Mouse (Mus musculus) embryonic stem cell, embryonic (primary cell): ENCODE data around the gene 4930558C23Rik.
"Not testable (repeated sequence)": the region's sequence is repeated elsewhere in the genome, so short reads cannot be mapped to it uniquely, and the experiment has no call there.

Source experiments
- CTCF ChIA-PET, 4 experiments: fragments of 300-600 bp in 2 of 4; fragments of 350-600 bp in 2 of 4; sonication (Branson Sonifier 250); formaldehyde crosslinking; loops; one replicate each; lab custom pipeline; 2022; ENCODE audit warnings: inconsistent platforms in 2 of 4; lab: Charles Lee
- POLR2A ChIA-PET, 4 experiments: fragments of 300-600 bp in 2 of 4; fragments of 350-600 bp in 2 of 4; sonication (Branson Sonifier 250); formaldehyde crosslinking; loops; one replicate each; lab custom pipeline; 2022; ENCODE audit warnings: antibody characterized with exemption in 4 of 4, inconsistent platforms in 1 of 4; lab: Charles Lee

4930558C23Rik gene

GRCm38 (mm10) chr3:95402741-95403140 is at the start of gene 4930558C23Rik:
Gene 4930558C23Rik (minus strand): TSS chr3:95402841.
- POLR2A ChIA-PET: interaction anchor here in 2 of 4 experiments (0.7 to 1.1 kb wide), 2 partner anchors 8 to 23 kb away, joined by 3 to 4 read pairs; no protein-coding TSS in a partner anchor
- CTCF ChIA-PET: interaction anchor here in 2 of 4 experiments (0.6 to 1.5 kb wide), 3 partner anchors 53 to 92 kb away, joined by 4 to 6 read pairs (median 5); no protein-coding TSS in a partner anchor

GRCm38 (mm10) chr3:95450915-95451314 is 48.3 kb upstream of the 4930558C23Rik start:
- ChIA-PET CTCF (interaction anchor here (0.6 to 1.5 kb wide), 8 partner anchors 10 to 319 kb away, joined by 3 to 10 read pairs (median 3); partner anchors contain the start of gene Arnt (in 1 of the 4)), POLR2A (interaction anchor here in 3 of 4 experiments (0.6 to 1.7 kb wide), 11 partner anchors 8 to 217 kb away, joined by 3 to 5 read pairs (median 3); partner anchors contain the start of genes Arnt (in 1 of the 3), Ctsk (in 1 of the 3) and Golph3l (in 1 of the 3))

- ChIA-PET CTCF (interaction anchor here (0.6 to 1.5 kb wide), 14 partner anchors 8 to 318 kb away, joined by 3 to 16 read pairs (median 4); partner anchors contain the start of gene Arnt (in 1 of the 4)), POLR2A (interaction anchor here in 3 of 4 experiments (0.6 to 1.7 kb wide), 9 partner anchors 10 to 111 kb away, joined by 3 to 7 read pairs (median 3); partner anchors contain the start of gene Arnt (in 2 of the 3))
These were observed 47.8 kb upstream of the 4930558C23Rik start for GRCm38 (mm10) chr3:95450408-95450807.

GRCm38 (mm10) chr3:95445311-95445710 is 42.7 kb upstream of the 4930558C23Rik start:
- CTCF ChIA-PET: interaction anchor here in 3 of 4 experiments (0.5 to 1.2 kb wide), 3 partner anchors 11 to 95 kb away, joined by 3 to 6 read pairs (median 3); partner anchors contain the start of gene Arnt (in 2 of the 3)

GRCm38 (mm10) chr3:95442406-95443117 is 39.9 kb upstream of the 4930558C23Rik start:
- ChIA-PET POLR2A (interaction anchor here in 2 of 4 experiments (0.7 to 2.3 kb wide), 4 partner anchors 8 to 94 kb away, joined by 3 to 11 read pairs (median 4); partner anchors contain the start of gene Arnt (in 2 of the 2)), CTCF (interaction anchor here in 3 of 4 experiments (0.5 to 1.5 kb wide), 3 partner anchors 9 to 317 kb away, joined by 4 to 7 read pairs (median 7); partner anchors contain the start of gene Arnt (in 1 of the 3))

More at GRCm38 (mm10) chr3:95445311-95445710, 42.7 kb upstream of the 4930558C23Rik start:
- POLR2A ChIA-PET: interaction anchor here in 3 of 4 experiments (0.8 to 2.0 kb wide), 6 partner anchors 10 to 392 kb away, joined by 3 to 13 read pairs (median 4); partner anchors contain the start of gene Arnt (in 3 of the 3)

GRCm38 (mm10) chr3:95439670-95440069 is 37.0 kb upstream of the 4930558C23Rik start:
- CTCF ChIA-PET: interaction anchor here in 1 of 4 experiments (0.5 kb wide), 1 partner anchor 418 kb away, joined by 3 read pairs; no protein-coding TSS in a partner anchor

GRCm38 (mm10) chr3:95438636-95439035 is 36.0 kb upstream of the 4930558C23Rik start:
- POLR2A ChIA-PET: interaction anchor here in 2 of 4 experiments (0.7 to 1.4 kb wide), 5 partner anchors 9 to 697 kb away, joined by 3 to 4 read pairs (median 3); no protein-coding TSS in a partner anchor
- CTCF ChIA-PET: interaction anchor here in 2 of 4 experiments (0.8 to 1.1 kb wide), 3 partner anchors 12 to 128 kb away, joined by 3 to 4 read pairs (median 4); no protein-coding TSS in a partner anchor

More at GRCm38 (mm10) chr3:95439670-95440069, 37.0 kb upstream of the 4930558C23Rik start:
- POLR2A ChIA-PET: no interaction called here

GRCm38 (mm10) chr3:95435561-95435960 is 32.9 kb upstream of the 4930558C23Rik start:
- POLR2A ChIA-PET: interaction anchor here in 1 of 4 experiments (0.7 to 1.8 kb wide), 5 partner anchors 10 to 394 kb away, joined by 3 to 4 read pairs (median 3); no protein-coding TSS in a partner anchor

GRCm38 (mm10) chr3:95434983-95435370 is 32.3 kb upstream of the 4930558C23Rik start:
- POLR2A ChIA-PET: interaction anchor here in 3 of 4 experiments (0.9 to 1.7 kb wide), 13 partner anchors 9 to 239 kb away, joined by 3 to 11 read pairs (median 5); partner anchors contain the start of gene Cers2 (in 1 of the 3)
- CTCF ChIA-PET: no interaction called here

More at GRCm38 (mm10) chr3:95435561-95435960, 32.9 kb upstream of the 4930558C23Rik start:
- CTCF ChIA-PET: no interaction called here

GRCm38 (mm10) chr3:95434136-95434982 is 31.7 kb upstream of the 4930558C23Rik start, which contains the start of gene Arnt:
Gene Arnt (plus strand): TSS chr3:95434388.
- ChIA-PET POLR2A (interaction anchor here (0.6 to 2.1 kb wide), 53 partner anchors 8 to 895 kb away, joined by 3 to 13 read pairs (median 4); partner anchors contain the start of genes Bola1 (in 1 of the 4), Cers2 (in 1 of the 4), Ensa (in 1 of the 4) and Golph3l (in 1 of the 4)), CTCF (interaction anchor here in 3 of 4 experiments (0.6 to 1.1 kb wide), 8 partner anchors 8 to 424 kb away, joined by 3 to 7 read pairs (median 4); partner anchors contain the start of gene Vps72 (in 1 of the 3))

GRCm38 (mm10) chr3:95433301-95433915 is 30.8 kb upstream of the 4930558C23Rik start:
- POLR2A ChIA-PET: interaction anchor here (0.6 to 2.1 kb wide), 50 partner anchors 9 to 896 kb away, joined by 3 to 13 read pairs (median 4); partner anchors contain the start of genes Bola1 (in 1 of the 4), Cers2 (in 1 of the 4), Ensa (in 1 of the 4) and Golph3l (in 1 of the 4)
- CTCF ChIA-PET: interaction anchor here (0.6 to 1.1 kb wide), 8 partner anchors 9 to 322 kb away, joined by 3 to 7 read pairs (median 4); partner anchors contain the start of gene Vps72 (in 1 of the 4)

GRCm38 (mm10) chr3:95428423-95428822 is 25.8 kb upstream of the 4930558C23Rik start:
- POLR2A ChIA-PET: interaction anchor here in 1 of 4 experiments (0.6 kb wide), 1 partner anchor 393 kb away, joined by 3 read pairs; no protein-coding TSS in a partner anchor
- CTCF ChIA-PET: not testable (repeated sequence)

- POLR2A ChIA-PET: interaction anchor here in 1 of 4 experiments (0.6 kb wide), 1 partner anchor 394 kb away, joined by 3 read pairs; no protein-coding TSS in a partner anchor
These were observed 25.2 kb upstream of the 4930558C23Rik start for GRCm38 (mm10) chr3:95427891-95428238.

GRCm38 (mm10) chr3:95427117-95427890 is 24.7 kb upstream of the 4930558C23Rik start:
- ChIA-PET POLR2A (interaction anchor here in 2 of 4 experiments (0.6 kb wide), 3 partner anchors 111 to 851 kb away, joined by 3 to 7 read pairs (median 3); no protein-coding TSS in a partner anchor), CTCF (interaction anchor here in 1 of 4 experiments (1.2 kb wide), 1 partner anchor 77 kb away, joined by 3 read pairs; no protein-coding TSS in a partner anchor)

More at GRCm38 (mm10) chr3:95427891-95428238, 25.2 kb upstream of the 4930558C23Rik start:
- CTCF ChIA-PET: interaction anchor here in 1 of 4 experiments (1.2 kb wide), 1 partner anchor 78 kb away, joined by 3 read pairs; no protein-coding TSS in a partner anchor

GRCm38 (mm10) chr3:95426476-95426875 is 23.8 kb upstream of the 4930558C23Rik start:
- ChIA-PET CTCF (interaction anchor here in 1 of 4 experiments (1.2 kb wide), 1 partner anchor 77 kb away, joined by 3 read pairs; no protein-coding TSS in a partner anchor), POLR2A (interaction anchor here in 1 of 4 experiments (1.5 kb wide), 1 partner anchor 57 kb away, joined by 3 read pairs; no protein-coding TSS in a partner anchor)
